In the genomic region with DNA sequence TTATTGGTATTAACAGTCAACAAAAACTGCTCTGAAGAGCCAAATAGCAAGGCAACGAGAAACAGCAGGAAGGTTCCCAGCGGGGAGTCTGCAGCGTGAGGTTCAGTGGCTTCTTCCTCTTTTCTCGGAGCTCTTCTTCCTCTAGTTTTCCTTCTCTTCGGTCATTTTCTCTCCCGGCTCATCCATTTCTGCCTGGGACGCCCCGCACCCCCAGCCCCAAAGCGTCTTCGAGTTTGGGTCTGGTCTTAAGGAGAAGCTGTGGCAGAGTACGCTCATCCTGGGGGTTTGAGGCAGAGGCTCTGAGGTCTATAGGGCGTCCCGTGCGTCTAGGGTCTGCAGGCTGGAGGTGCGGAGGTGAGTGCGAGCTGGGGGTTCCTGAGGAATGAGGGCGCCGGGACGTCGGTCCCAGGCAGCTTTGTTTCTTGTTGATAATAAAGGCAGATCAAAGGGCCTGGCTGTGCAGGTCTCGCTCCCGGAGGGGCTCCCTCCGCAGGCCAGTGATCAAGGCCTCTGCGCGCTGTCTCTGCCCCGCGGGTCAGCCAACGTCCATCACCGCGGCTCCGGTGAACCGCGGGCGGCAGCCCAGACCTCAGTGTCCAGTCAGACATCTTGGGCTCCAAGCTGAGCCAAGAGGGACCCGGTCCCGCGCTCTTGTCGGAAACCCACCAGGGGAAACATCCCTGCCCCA, we compare ENCODE assay signal across 10 mouse cellular contexts. TPM values are rescaled to one million over a fixed set of nuclear protein-coding genes. Genes with fewer than 3 reads are reported as not detected.
DNase-seq lines count a peak whose midpoint lies in the region; ATAC-seq lines count a peak whose summit lies in the region.
"Had no signal": no experiment of that assay in that cellular context is flagged by ENCODE, and none has a peak within 500 bp of the region (broad histone marks: within the 10 kb centered on the region; RNA-seq: fewer than 3 reads in every experiment).

No protein-coding gene starts in this region.

- peak; percentile 84 for DNase-seq in intestine, embryonic 14.5 days (ENCODE audit: low spot score)
- peak; percentile 65 for DNase-seq in ES-CJ7 (ENCODE audit: low read depth, low spot score)
- peak; percentile 59 for DNase-seq in forebrain, embryonic 14.5 days (ENCODE audit: low spot score)
- peak; percentile 44 for DNase-seq in yolk sac, embryonic 10.5 days (ENCODE audit: low spot score)
- DNase-seq in right cerebral cortex, postnatal 25 days: no peak
- DNase-seq in layer of hippocampus, postnatal 10 days (ENCODE audit: low spot score in 2 of 2): no peak

- H3K4me1 ChIP-seq in intestine, embryonic 14.5 days (replicated peaks; ENCODE audit: control insufficient read depth, insufficient read depth, low read length): peaks cover 23% of the 10 kb centered on the region
- H3K4me1 ChIP-seq in intestine, embryonic 16.5 days (ENCODE audit: control insufficient read depth, insufficient read depth, low read length): peaks cover 43% of the 10 kb centered on the region
- peaks cover 14% of the 10 kb centered on the region; the same call in 1 of the 2 replicates for H3K4me1 ChIP-seq in forebrain, embryonic 14.5 days (ENCODE audit: control insufficient read depth, insufficient read depth, low read length)
- H3K4me1 ChIP-seq in liver, embryonic 15.5 days (replicated peaks): peaks cover 63% of the 10 kb centered on the region

- no peak overlapping the region for H3K27ac ChIP-seq in intestine, embryonic 14.5 days (ENCODE audit: low read depth)
- no peak overlapping the region for H3K27ac ChIP-seq in intestine, embryonic 16.5 days (ENCODE audit: low read length)
- H3K27ac ChIP-seq in forebrain, embryonic 14.5 days (ENCODE audit: low read depth, low read length): peak overlapping the region; percentile 92
- no peak overlapping the region for H3K27ac ChIP-seq in liver, embryonic 15.5 days (replicated peaks)

- peak overlapping the region; percentile 2; the same call in 1 of the 2 replicates for H3K4me3 ChIP-seq in intestine, embryonic 14.5 days (ENCODE audit: low read depth, low read length)
- no peak overlapping the region for H3K4me3 ChIP-seq in intestine, embryonic 16.5 days (ENCODE audit: low read length)
- peak overlapping the region; percentile 34 for H3K4me3 ChIP-seq in forebrain, embryonic 14.5 days (ENCODE audit: low read depth, low read length)
- H3K4me3 ChIP-seq in liver, embryonic 15.5 days (replicated peaks): no peak overlapping the region

- no peaks in the 10 kb centered on the region for H3K36me3 ChIP-seq in intestine, embryonic 14.5 days (ENCODE audit: control insufficient read depth, insufficient read depth, low read length)
- no peaks in the 10 kb centered on the region for H3K36me3 ChIP-seq in intestine, embryonic 16.5 days (ENCODE audit: control insufficient read depth, insufficient read depth, low read length)
- peaks cover 13% of the 10 kb centered on the region; the same call in 1 of the 2 replicates for H3K36me3 ChIP-seq in forebrain, embryonic 14.5 days (ENCODE audit: control insufficient read depth, insufficient read depth, low read length)
- H3K36me3 ChIP-seq in liver, embryonic 15.5 days (replicated peaks): no peaks in the 10 kb centered on the region

- H3K4me2 ChIP-seq in intestine, embryonic 14.5 days (ENCODE audit: low read length): no peak overlapping the region
- no peak overlapping the region for H3K4me2 ChIP-seq in intestine, embryonic 16.5 days (ENCODE audit: low read depth, low read length)
- peak overlapping the region; percentile 55 for H3K4me2 ChIP-seq in forebrain, embryonic 14.5 days (ENCODE audit: low read length)
- peak overlapping the region; percentile 9; the same call in 1 of the 2 replicates for H3K4me2 ChIP-seq in liver, embryonic 15.5 days

- H3K9me3 ChIP-seq in intestine, embryonic 14.5 days (ENCODE audit: control insufficient read depth, low read length): no peaks in the 10 kb centered on the region
- H3K9me3 ChIP-seq in intestine, embryonic 16.5 days (ENCODE audit: control insufficient read depth, low read length): no peaks in the 10 kb centered on the region
- no peaks in the 10 kb centered on the region for H3K9me3 ChIP-seq in forebrain, embryonic 14.5 days (replicated peaks; ENCODE audit: control insufficient read depth, low read length)
- no peaks in the 10 kb centered on the region for H3K9me3 ChIP-seq in liver, embryonic 15.5 days (replicated peaks)

- ATAC-seq in intestine, embryonic 14.5 days (replicated peaks; ENCODE audit: low FRiP score, low TSS enrichment, low read depth): no peak
- no peak for ATAC-seq in intestine, embryonic 16.5 days
- ATAC-seq in forebrain, embryonic 14.5 days: 0 out of 2 replicates have a peak, but pooled peaks have one; percentile 3
- ATAC-seq in liver, embryonic 15.5 days (ENCODE audit: insufficient read depth): no peak

- no peak overlapping the region for H3K9ac ChIP-seq in intestine, embryonic 14.5 days (ENCODE audit: low read length)
- H3K9ac ChIP-seq in intestine, embryonic 16.5 days (ENCODE audit: low read depth, low read length): no peak overlapping the region
- peak overlapping the region; percentile 72 for H3K9ac ChIP-seq in forebrain, embryonic 14.5 days (ENCODE audit: low read length)
- no peak overlapping the region for H3K9ac ChIP-seq in liver, embryonic 15.5 days

- peaks cover 95% of the 10 kb centered on the region for H3K27me3 ChIP-seq in intestine, embryonic 14.5 days (replicated peaks; ENCODE audit: control insufficient read depth, insufficient read depth, low read length)
- peaks cover 67% of the 10 kb centered on the region for H3K27me3 ChIP-seq in intestine, embryonic 16.5 days (replicated peaks; ENCODE audit: control insufficient read depth, insufficient read depth, low read length)
- H3K27me3 ChIP-seq in forebrain, embryonic 14.5 days (replicated peaks; ENCODE audit: control insufficient read depth, insufficient read depth, low read length): peaks cover 45% of the 10 kb centered on the region
- peaks cover 96% of the 10 kb centered on the region for H3K27me3 ChIP-seq in liver, embryonic 15.5 days

- 2% methylated on average over 38 of the region's 38 CpGs for WGBS in intestine, embryonic 14.5 days
- WGBS in intestine, embryonic 16.5 days: 3% methylated on average over 38 of the region's 38 CpGs
- 2% methylated on average over 38 of the region's 38 CpGs for WGBS in forebrain, embryonic 14.5 days
- under 1% methylated on average over 38 of the region's 38 CpGs for WGBS in liver, embryonic 15.5 days (ENCODE audit: insufficient replicate concordance)

RNA-seq across cellular contexts. Expression of a gene that starts 5.4 kb away (rescaled TPM):
- polyA plus RNA-seq in intestine, embryonic 14.5 days (2014; fragmentation: Nextera tagmentation; extraction: Ambion mirVana): not detected in 2 replicates
- polyA plus RNA-seq in intestine, embryonic 16.5 days (2015; fragmentation: Nextera tagmentation; extraction: Ambion mirVana): not detected in 2 replicates
- polyA plus RNA-seq in forebrain, embryonic 14.5 days (2014; fragmentation: Nextera tagmentation; extraction: Ambion mirVana): 10.9 and 12.2 TPM in 2 replicates
- polyA plus RNA-seq in liver, embryonic 15.5 days (2015; fragmentation: Nextera tagmentation; extraction: Ambion mirVana): not detected in 2 replicates
- 1 to 10 TPM; 4.7 to 5.1 TPM for total RNA-seq in layer of hippocampus, postnatal 10 days (2021)
- total RNA-seq: heart, postnatal 14 days had no signal
- polyA plus RNA-seq: stomach, embryonic 14.5 days had no signal

RNA-seq across cellular contexts. Expression of a gene that starts 35.2 kb away (rescaled TPM):
- 12.2 and 12.6 TPM in 2 replicates for polyA plus RNA-seq in intestine, embryonic 14.5 days (2014; fragmentation: Nextera tagmentation; extraction: Ambion mirVana)
- polyA plus RNA-seq in intestine, embryonic 16.5 days (2015; fragmentation: Nextera tagmentation; extraction: Ambion mirVana): 16.6 and 16.9 TPM in 2 replicates
- 6.2 and 7.2 TPM in 2 replicates for polyA plus RNA-seq in forebrain, embryonic 14.5 days (2014; fragmentation: Nextera tagmentation; extraction: Ambion mirVana)
- polyA plus RNA-seq in liver, embryonic 15.5 days (2015; fragmentation: Nextera tagmentation; extraction: Ambion mirVana): 27.9 and 28.5 TPM in 2 replicates
- total RNA-seq in layer of hippocampus, postnatal 10 days (2021): 10 to 100 TPM; 12.1 to 12.6 TPM

RNA-seq across cellular contexts. Expression of a gene that starts 35.3 kb away (rescaled TPM):
- polyA plus RNA-seq in intestine, embryonic 14.5 days (2014; fragmentation: Nextera tagmentation; extraction: Ambion mirVana): 22.3 and 24.5 TPM in 2 replicates
- polyA plus RNA-seq in intestine, embryonic 16.5 days (2015; fragmentation: Nextera tagmentation; extraction: Ambion mirVana): 14.7 and 14.9 TPM in 2 replicates
- 23.4 and 25.9 TPM in 2 replicates for polyA plus RNA-seq in forebrain, embryonic 14.5 days (2014; fragmentation: Nextera tagmentation; extraction: Ambion mirVana)
- polyA plus RNA-seq in liver, embryonic 15.5 days (2015; fragmentation: Nextera tagmentation; extraction: Ambion mirVana): 14.1 and 17.4 TPM in 2 replicates
- total RNA-seq in layer of hippocampus, postnatal 10 days (2021): 10 to 100 TPM; 22.8 to 26.7 TPM

RNA-seq across cellular contexts. Expression of a gene that starts 58.4 kb away (rescaled TPM):
- 92.0 and 94.6 TPM in 2 replicates for polyA plus RNA-seq in intestine, embryonic 14.5 days (2014; fragmentation: Nextera tagmentation; extraction: Ambion mirVana)
- 73.7 and 81.5 TPM in 2 replicates for polyA plus RNA-seq in intestine, embryonic 16.5 days (2015; fragmentation: Nextera tagmentation; extraction: Ambion mirVana)
- polyA plus RNA-seq in forebrain, embryonic 14.5 days (2014; fragmentation: Nextera tagmentation; extraction: Ambion mirVana): 80.9 and 92.9 TPM in 2 replicates
- 30.9 and 41.7 TPM in 2 replicates for polyA plus RNA-seq in liver, embryonic 15.5 days (2015; fragmentation: Nextera tagmentation; extraction: Ambion mirVana)
- 100 to 1,000 TPM; 108 to 123 TPM for total RNA-seq in layer of hippocampus, postnatal 10 days (2021)

Comparison
In these comparisons a context has a peak if more than half of its experiments do, and no peak if none do; other contexts are left out.
1. H3K4me3 ChIP-seq: peak in intestine, embryonic 14.5 days (single experiment) and forebrain, embryonic 14.5 days (single experiment); none in intestine, embryonic 16.5 days (single experiment) and liver, embryonic 15.5 days (single experiment).
2. DNase-seq: peak in intestine, embryonic 14.5 days (single experiment), ES-CJ7 (single experiment), forebrain, embryonic 14.5 days (single experiment) and yolk sac, embryonic 10.5 days (single experiment); none in right cerebral cortex, postnatal 25 days (single experiment) and layer of hippocampus, postnatal 10 days (0 of 2).
3. H3K4me2 ChIP-seq: peak in forebrain, embryonic 14.5 days (single experiment) and liver, embryonic 15.5 days (single experiment); none in intestine, embryonic 14.5 days (single experiment) and intestine, embryonic 16.5 days (single experiment).
4. RNA of a gene that starts 5.4 kb away (polyA plus RNA-seq): 10.9 to 12.2 TPM in forebrain, embryonic 14.5 days; not detected in intestine, embryonic 16.5 days, not detected in intestine, embryonic 14.5 days and not detected in liver, embryonic 15.5 days; every median in the first group is over 10 times any median in the second.